15 mouse cellular contexts compared by ENCODE assay signal in genomic region chr13:57712910-57713309, GRCm38 (mm10).
"Had no signal": no experiment of that assay in that cellular context is flagged by ENCODE, and none has a peak within 500 bp of the region (broad histone marks: within the 10 kb centered on the region; RNA-seq: fewer than 3 reads in every experiment).

No protein-coding gene starts in this region.

- H3K4me2 ChIP-seq: neural tube, embryonic 15.5 days; stomach, embryonic 15.5 days had no signal

- DNase-seq: retina, postnatal 1 day; right cerebral cortex, adult 18-20 months; right cerebral cortex, postnatal 14 days; right cerebral cortex, postnatal 25 days; right cerebral cortex, postnatal 4 days; spleen, adult 18-20 months; thymus, adult 18-20 months; thymus, adult 2 months; thymus, postnatal 14 days; thymus, postnatal 25 days; thymus, postnatal 36 days; thymus, postnatal 4 days had no signal

- H3K4me1 ChIP-seq: stomach, embryonic 15.5 days had no signal

- H3K4me3 ChIP-seq: neural tube, embryonic 15.5 days; stomach, embryonic 15.5 days had no signal

- H3K27me3 ChIP-seq: neural tube, embryonic 15.5 days; stomach, embryonic 15.5 days had no signal

- H3K9me3 ChIP-seq: neural tube, embryonic 15.5 days; stomach, embryonic 15.5 days had no signal

- H3K27ac ChIP-seq: neural tube, embryonic 15.5 days; stomach, embryonic 15.5 days; stomach, postnatal 0 days had no signal

- H3K36me3 ChIP-seq: neural tube, embryonic 15.5 days; stomach, embryonic 15.5 days had no signal

- H3K9ac ChIP-seq: neural tube, embryonic 15.5 days; stomach, embryonic 15.5 days had no signal
